Mouse (Mus musculus) lung, embryonic 14.5 days (tissue): ENCODE data around the gene Ppp1cb. TPM values are rescaled to one million over a fixed set of nuclear protein-coding genes. Genes with fewer than 3 reads are reported as not detected.

Source experiments
- ATAC-seq: fragments of 200-750 bp; cut with Nextera tagmentation; 2 replicates; pipeline ENCODE4 v1.8.0; 2017; ENCODE audit warnings: mild to moderate bottlenecking, moderate TSS enrichment, moderate library complexity; ENCODE audit not compliant: insufficient read depth
- DNase-seq: peaks from one replicate; pipeline ENCODE4 v3.0.0-alpha.2; 2015
- H3K27ac ChIP-seq: fragments of 300-500 bp; sonication (generic); 2 replicates; pipeline ENCODE4 v1.5.1; 2014; ENCODE audit warnings: low read depth, mild to moderate bottlenecking, moderate library complexity
- H3K27me3 ChIP-seq: fragments of 300-500 bp; sonication (generic); 2 replicates; pipeline ENCODE4 v1.6.1; 2014; ENCODE audit warnings: low read length, control low read depth; ENCODE audit not compliant: insufficient read depth
- H3K36me3 ChIP-seq: fragments of 300-500 bp; sonication (generic); 2 replicates; pipeline ENCODE4 v1.6.1; 2014; ENCODE audit warnings: control low read depth; ENCODE audit not compliant: insufficient read depth
- H3K4me1 ChIP-seq: fragments of 300-500 bp; sonication (generic); 2 replicates; pipeline ENCODE4 v1.6.1; 2014; ENCODE audit warnings: antibody characterized with exemption, control low read depth; ENCODE audit not compliant: insufficient read depth
- H3K4me2 ChIP-seq: fragments of 300-500 bp; sonication (generic); 2 replicates; pipeline ENCODE4 v1.6.1; 2014; ENCODE audit warnings: mild to moderate bottlenecking
- H3K4me3 ChIP-seq: fragments of 300-500 bp; sonication (generic); 2 replicates; pipeline ENCODE4 v1.5.1; 2014; ENCODE audit warnings: low read depth, low read length
- H3K9ac ChIP-seq: fragments of 300-500 bp; sonication (generic); 2 replicates; pipeline ENCODE4 v1.6.1; 2014
- H3K9me3 ChIP-seq: fragments of 300-500 bp; sonication (generic); 2 replicates; pipeline ENCODE4 v1.6.1; 2016; ENCODE audit warnings: low read depth, low read length, control low read depth
- CTCF ChIP-seq: IDR thresholded peaks from 2 replicates; pipeline ENCODE4 v1.5.1; 2016; ENCODE audit warnings: antibody characterized with exemption, low read depth
- WGBS: fragments of 180-500 bp; shearing (Covaris S2); extraction: QIAGEN DNeasy Blood & Tissue Kit; methylation state at CpG from one replicate; pipeline ENCODE4 v1.1.7; 2014; 5-methylcytosine and 5-hydroxymethylcytosine counted together
- polyA plus RNA-seq: library from polyadenylated mRNA; unstranded; fragments of >200 nt; fragmentation: Nextera tagmentation; extraction: Ambion mirVana; gene quantifications from 2 replicates; pipeline ENCODE4 v1.2.1, GENCODE M21; 2014

Gene Ppp1cb
- polyA plus RNA-seq, 1 experiment from 2014 or later, result 201 TPM

DNA sequence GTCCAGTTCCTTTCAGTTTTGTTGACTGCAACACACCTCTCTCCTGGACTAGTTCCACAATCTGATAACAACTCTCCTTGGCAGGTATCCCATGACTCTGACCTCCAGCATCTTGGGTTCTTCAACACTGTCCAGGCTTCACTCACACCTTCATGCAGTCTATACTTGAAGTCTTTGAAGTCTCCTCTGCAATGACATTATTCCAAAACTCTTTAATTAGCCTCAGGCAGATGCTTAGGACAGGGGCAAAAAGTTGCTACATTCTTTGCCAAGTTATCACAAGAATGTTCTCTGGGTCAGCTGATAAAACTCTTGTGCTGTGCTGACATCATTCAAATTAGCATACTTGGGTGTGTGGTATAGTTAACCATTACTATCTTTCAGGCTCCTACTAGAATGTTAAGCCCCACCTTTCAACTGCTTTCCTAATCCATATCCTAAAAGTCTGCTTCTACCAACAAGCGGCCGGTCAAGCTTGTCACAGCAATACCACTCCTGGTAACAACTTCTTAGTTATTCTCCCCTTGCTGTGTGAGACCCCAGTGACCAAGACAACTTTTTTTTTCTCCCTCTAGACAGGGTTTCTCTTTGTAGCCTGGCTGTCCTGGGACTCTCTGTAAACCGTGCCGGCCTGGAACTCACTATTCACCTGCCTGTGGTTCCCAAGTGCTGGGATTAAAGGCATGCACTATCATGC lies 13.8 kb downstream of the Ppp1cb start:
- ATAC-seq (peak; percentile 56; the same call in 1 of the 2 replicates), DNase-seq (peak; percentile 17)
- WGBS, result 85% methylated on average over 4 of the region's 4 CpGs
- Histone ChIP-seq H3K4me3 (no peak overlapping the region), H3K36me3 (no peaks in the 10 kb centered on the region), H3K27me3 (no peaks in the 10 kb centered on the region), H3K4me2 (no peak overlapping the region), H3K27ac (peak overlapping the region; percentile 30; the same call in 1 of the 2 replicates), H3K4me1 (no peaks in the 10 kb centered on the region; the same call in 1 of the 2 replicates), H3K9ac (no peak overlapping the region), H3K9me3 (no peaks in the 10 kb centered on the region)
- no peak for TF ChIP-seq CTCF

DNA sequence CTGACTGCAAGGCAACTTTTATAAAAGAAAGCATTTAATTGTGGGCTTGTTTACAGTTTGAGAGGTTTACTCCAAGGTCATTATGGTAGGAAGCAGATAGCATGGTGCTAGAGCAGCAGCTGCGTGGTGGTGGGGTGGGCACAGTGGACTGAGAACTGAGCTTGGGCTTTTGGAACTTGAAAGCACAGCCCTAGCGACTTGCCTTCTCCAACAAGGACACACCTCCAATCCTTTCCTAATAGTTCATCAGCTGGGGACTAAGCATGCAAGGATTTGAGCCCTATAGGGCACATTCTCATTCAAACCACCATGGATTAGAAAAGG lies 14.3 kb downstream of the Ppp1cb start:
- no peak overlapping the region for H3K4me3 ChIP-seq
- ATAC-seq (no peak), DNase-seq (no peak)
- no peaks in the 10 kb centered on the region for H3K4me1 ChIP-seq
- H3K9me3 ChIP-seq, result no peaks in the 10 kb centered on the region
- no peak overlapping the region for H3K9ac ChIP-seq
- 74% methylated on average over 2 of the region's 2 CpGs for WGBS
- H3K4me2 ChIP-seq, result no peak overlapping the region
- no peak for TF ChIP-seq CTCF
- H3K27ac ChIP-seq, result no peak overlapping the region
- H3K36me3 ChIP-seq, result no peaks in the 10 kb centered on the region
- no peaks in the 10 kb centered on the region for H3K27me3 ChIP-seq

DNA sequence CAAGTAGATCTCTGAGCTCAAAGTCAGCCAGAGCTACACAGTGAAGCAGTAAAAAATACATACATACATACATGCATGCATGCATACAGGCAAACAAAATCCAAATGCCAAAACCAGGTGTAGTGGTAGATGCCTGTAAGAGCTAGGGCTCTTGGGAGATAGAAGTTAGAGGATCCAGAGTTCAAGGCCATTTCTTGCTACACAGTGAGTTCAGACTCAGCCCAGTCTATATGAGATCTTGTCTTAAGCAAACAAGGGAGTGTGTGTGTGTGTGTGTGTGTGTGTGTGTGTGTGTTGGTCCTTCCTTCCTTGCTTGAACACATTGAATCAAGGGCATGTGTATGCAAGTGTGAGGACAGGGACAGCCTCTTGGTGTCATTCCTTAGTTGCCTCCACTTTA lies 17.9 kb downstream of the Ppp1cb start:
- no peaks in the 10 kb centered on the region for H3K4me1 ChIP-seq
- H3K27ac ChIP-seq, result no peak overlapping the region
- no peaks in the 10 kb centered on the region for H3K27me3 ChIP-seq
- no peak overlapping the region for H3K4me3 ChIP-seq
- no peak for TF ChIP-seq CTCF
- H3K36me3 ChIP-seq, result peaks cover 32% of the 10 kb centered on the region
- H3K9ac ChIP-seq, result no peak overlapping the region
- H3K9me3 ChIP-seq, result no peaks in the 10 kb centered on the region
- no peak for ATAC-seq
- no peak overlapping the region for H3K4me2 ChIP-seq
- no peak for DNase-seq

DNA sequence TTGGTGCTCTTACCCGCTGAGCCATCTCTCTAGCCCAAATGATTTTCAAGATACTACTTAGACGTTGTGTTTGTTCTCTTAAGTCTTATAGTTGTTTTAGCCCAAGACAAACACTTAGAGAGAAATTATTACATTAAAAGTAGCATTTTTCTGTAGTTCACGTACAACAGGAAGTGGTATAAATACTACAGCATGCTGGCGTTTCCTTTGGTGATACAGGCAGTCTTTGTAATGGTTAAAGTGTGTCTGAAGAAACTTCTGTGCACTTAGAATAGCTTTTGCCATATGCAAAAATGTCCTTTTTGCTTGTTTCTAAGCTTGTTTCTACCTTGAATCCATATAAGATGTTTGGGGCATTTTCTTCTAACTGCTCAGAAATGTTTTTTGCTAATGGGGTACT lies 20.3 kb downstream of the Ppp1cb start:
- TF ChIP-seq CTCF, result no peak
- Histone ChIP-seq H3K9ac (no peak overlapping the region), H3K4me1 (no peaks in the 10 kb centered on the region), H3K4me2 (no peak overlapping the region), H3K27ac (no peak overlapping the region), H3K4me3 (no peak overlapping the region), H3K27me3 (no peaks in the 10 kb centered on the region), H3K9me3 (no peaks in the 10 kb centered on the region), H3K36me3 (peaks cover 46% of the 10 kb centered on the region)
- DNase-seq, result no peak
- no peak for ATAC-seq
- WGBS, result 78% methylated on average over 4 of the region's 4 CpGs

DNA sequence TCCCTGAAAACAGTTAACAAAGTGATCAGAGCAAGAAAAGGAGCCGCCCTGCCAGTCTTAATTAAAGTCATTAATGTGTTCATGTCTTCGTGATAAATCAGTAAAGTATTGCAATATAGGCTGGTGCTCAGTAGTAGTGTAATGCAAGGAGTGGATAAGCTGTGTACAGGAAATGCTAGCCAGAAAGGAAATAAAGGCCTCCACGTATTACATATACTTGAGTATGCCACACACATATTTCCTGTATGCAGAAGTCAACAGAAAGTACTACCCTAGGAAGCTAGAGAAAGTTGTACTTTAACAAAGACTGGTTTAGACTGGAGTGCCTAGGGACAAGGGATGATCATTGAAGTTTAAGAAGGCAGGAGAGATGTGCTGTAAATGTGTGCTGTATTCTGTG lies 26.8 kb downstream of the Ppp1cb start:
- Histone ChIP-seq H3K9me3 (no peaks in the 10 kb centered on the region), H3K27me3 (no peaks in the 10 kb centered on the region), H3K27ac (no peak overlapping the region), H3K36me3 (peaks cover 87% of the 10 kb centered on the region), H3K4me1 (no peaks in the 10 kb centered on the region), H3K4me3 (no peak overlapping the region), H3K9ac (no peak overlapping the region), H3K4me2 (no peak overlapping the region)
- ATAC-seq (no peak), DNase-seq (no peak)
- 89% methylated on average over 3 of the region's 3 CpGs for WGBS
- TF ChIP-seq CTCF, result no peak

DNA sequence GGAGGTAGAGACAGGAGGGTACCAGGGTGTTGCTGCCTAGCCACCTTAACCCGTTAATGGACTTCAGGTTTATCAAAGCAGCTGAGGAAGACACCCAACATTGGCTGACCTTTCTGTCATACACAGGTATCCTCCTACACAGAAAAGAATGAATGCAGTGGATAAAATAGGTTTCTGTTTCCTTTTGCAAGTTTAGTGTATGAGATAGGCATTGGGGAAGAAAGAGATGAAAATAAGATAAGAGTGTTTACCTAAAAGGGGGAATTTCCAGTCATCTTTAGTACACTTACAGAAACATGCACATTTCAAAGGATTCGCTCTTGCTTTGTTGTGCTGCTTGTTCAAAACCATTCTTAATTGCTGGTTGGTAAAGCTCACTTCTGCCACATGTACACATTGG lies 29.4 kb downstream of the Ppp1cb start:
- Histone ChIP-seq H3K36me3 (peaks cover 90% of the 10 kb centered on the region), H3K4me3 (no peak overlapping the region)
- no peak for ATAC-seq

DNA sequence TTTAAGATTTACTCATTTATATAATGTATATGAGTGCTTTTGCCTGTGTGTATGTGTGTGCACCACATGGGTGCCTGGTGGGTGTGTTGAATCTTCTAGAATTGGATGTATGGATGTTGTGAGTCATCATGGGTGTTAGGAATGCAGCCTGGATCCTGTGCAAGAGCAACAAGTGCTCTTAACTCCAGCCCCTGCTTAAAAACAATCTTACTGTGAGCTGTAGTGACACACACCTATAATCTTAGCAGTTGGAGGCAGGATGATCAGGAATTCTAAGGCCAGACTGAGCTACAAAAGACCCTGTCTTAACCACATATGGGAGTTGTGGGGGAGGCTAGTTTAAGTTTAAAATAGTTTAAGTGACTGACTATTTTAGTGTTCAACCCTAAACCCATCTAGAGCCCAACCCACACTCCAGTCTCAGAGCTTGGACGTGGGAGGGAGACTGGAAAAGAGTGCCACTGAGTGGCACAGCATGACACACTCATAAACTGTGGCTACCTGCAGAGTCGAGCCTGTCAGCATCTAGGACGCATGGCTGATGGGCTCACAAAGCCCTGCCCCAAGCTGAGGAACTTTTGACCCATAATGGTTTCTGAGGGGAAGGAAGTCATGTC lies 35.5 kb downstream of the Ppp1cb start:
- no peak overlapping the region for H3K4me3 ChIP-seq
- ATAC-seq (no peak), DNase-seq (no peak)
- no peaks in the 10 kb centered on the region for H3K9me3 ChIP-seq
- H3K27ac ChIP-seq, result no peak overlapping the region
- H3K4me2 ChIP-seq, result no peak overlapping the region
- no peaks in the 10 kb centered on the region for H3K27me3 ChIP-seq
- H3K4me1 ChIP-seq, result no peaks in the 10 kb centered on the region
- H3K9ac ChIP-seq, result no peak overlapping the region
- peaks cover 72% of the 10 kb centered on the region for H3K36me3 ChIP-seq
- 86% methylated on average over 3 of the region's 3 CpGs for WGBS
- TF ChIP-seq CTCF, result no peak

More for the DNA sequence above, 29.4 kb downstream of the Ppp1cb start:
- DNase-seq, result no peak
- Histone ChIP-seq H3K9me3 (no peaks in the 10 kb centered on the region), H3K9ac (no peak overlapping the region), H3K27ac (no peak overlapping the region), H3K4me2 (no peak overlapping the region), H3K27me3 (no peaks in the 10 kb centered on the region), H3K4me1 (no peaks in the 10 kb centered on the region)
- TF ChIP-seq CTCF, result no peak
- WGBS, result 90% methylated on average over 2 of the region's 2 CpGs
